Mouse (Mus musculus): ENCODE measurements around the gene Kirrel3. TPM values are rescaled to one million over a fixed set of nuclear protein-coding genes. Genes with fewer than 3 reads are reported as not detected.

The Kirrel3 gene
- total RNA-seq, 2 experiments from 2014 or later, result 0.88 to 1.1 TPM

GRCm38 (mm10) chr9:34987422-34988148 lies 501.9 kb downstream of the Kirrel3 start:
- no peak for DNase-seq

GRCm38 (mm10) chr9:34988683-34989082 lies 503.0 kb downstream of the Kirrel3 start:
- intact Hi-C loops (cut with DNase I; ENCODE audit: low total_unique reads), result no loop called here
- DNase-seq, result no peak

More at GRCm38 (mm10) chr9:34987422-34988148, 501.9 kb downstream of the Kirrel3 start:
- intact Hi-C loops (cut with DNase I; ENCODE audit: low total_unique reads), result no loop called here

- no peak for DNase-seq
- intact Hi-C loops (cut with DNase I; ENCODE audit: low total_unique reads), result no loop called here
Measured at GRCm38 (mm10) chr9:34992201-34992600, 506.5 kb downstream of the Kirrel3 start.

- DNase-seq, result peak; percentile 69
- intact Hi-C loops (cut with DNase I; ENCODE audit: low total_unique reads), result no loop called here
Measured at GRCm38 (mm10) chr9:34993467-34994211, 507.9 kb downstream of the Kirrel3 start.

- intact Hi-C loops (cut with DNase I; ENCODE audit: low total_unique reads), result no loop called here
- no peak for DNase-seq
Measured at GRCm38 (mm10) chr9:34995078-34995477, 509.4 kb downstream of the Kirrel3 start.

GRCm38 (mm10) chr9:34995660-34996378 lies 510.1 kb downstream of the Kirrel3 start:
- no peak for DNase-seq
- intact Hi-C loops (cut with DNase I; ENCODE audit: low total_unique reads), result no loop called here

GRCm38 (mm10) chr9:34997880-34998865 lies 512.5 kb downstream of the Kirrel3 start:
- intact Hi-C loops (cut with DNase I; ENCODE audit: low total_unique reads), result no loop called here
- DNase-seq, result no peak

GRCm38 (mm10) chr9:35004113-35004512 lies 518.4 kb downstream of the Kirrel3 start:
- intact Hi-C loops (cut with DNase I; ENCODE audit: low total_unique reads), result no loop called here

GRCm38 (mm10) chr9:35007697-35008341 lies 522.1 kb downstream of the Kirrel3 start:
- intact Hi-C loops (cut with DNase I; ENCODE audit: low total_unique reads), result no loop called here
- no peak for DNase-seq

More at GRCm38 (mm10) chr9:35004113-35004512, 518.4 kb downstream of the Kirrel3 start:
- no peak for DNase-seq

GRCm38 (mm10) chr9:35016762-35017161 lies 531.1 kb downstream of the Kirrel3 start:
- DNase-seq, result no peak
- intact Hi-C loops (cut with DNase I; ENCODE audit: low total_unique reads), result loop anchor here (5.0 kb wide), 2 partner anchors 154 to 519 kb away; no protein-coding TSS in a partner anchor

- intact Hi-C loops (cut with DNase I; ENCODE audit: low total_unique reads), result loop anchor here (5.0 kb wide), 2 partner anchors 155 to 520 kb away; no protein-coding TSS in a partner anchor
- no peak for DNase-seq
Measured at GRCm38 (mm10) chr9:35017563-35017962, 531.9 kb downstream of the Kirrel3 start.

GRCm38 (mm10) chr9:35018056-35018455 lies 532.4 kb downstream of the Kirrel3 start:
- intact Hi-C loops (cut with DNase I; ENCODE audit: low total_unique reads), result loop anchor here (2.0 to 5.0 kb wide), 3 partner anchors 35 to 521 kb away; no protein-coding TSS in a partner anchor
- no peak for DNase-seq

- intact Hi-C loops (cut with DNase I; ENCODE audit: low total_unique reads), result loop anchor here (2.0 to 5.0 kb wide), 3 partner anchors 37 to 522 kb away; no protein-coding TSS in a partner anchor
- DNase-seq, result no peak
Measured at GRCm38 (mm10) chr9:35019372-35019771, 533.7 kb downstream of the Kirrel3 start.

- intact Hi-C loops (cut with DNase I; ENCODE audit: low total_unique reads), result no loop called here
- no peak for DNase-seq
Measured at GRCm38 (mm10) chr9:35020015-35020653, 534.4 kb downstream of the Kirrel3 start.

- intact Hi-C loops (cut with DNase I; ENCODE audit: low total_unique reads), result no loop called here
- no peak for DNase-seq
Measured at GRCm38 (mm10) chr9:35021744-35022143, 536.0 kb downstream of the Kirrel3 start.

GRCm38 (mm10) chr9:35024591-35025496 lies 539.1 kb downstream of the Kirrel3 start:
- intact Hi-C loops (cut with DNase I; ENCODE audit: low total_unique reads), result no loop called here
- no peak for DNase-seq

GRCm38 (mm10) chr9:35026311-35026710 lies 540.6 kb downstream of the Kirrel3 start:
- DNase-seq, result no peak
- intact Hi-C loops (cut with DNase I; ENCODE audit: low total_unique reads), result no loop called here
